Mouse (Mus musculus): ENCODE results near the gene Zfyve9.
A peak's percentile ranks its signal among the peaks of the same experiment; 100 is the strongest.
"Not testable (repeated sequence)": the region's sequence is repeated elsewhere in the genome, so short reads cannot be mapped to it uniquely, and the experiment has no call there.

Gene Zfyve9

DNA sequence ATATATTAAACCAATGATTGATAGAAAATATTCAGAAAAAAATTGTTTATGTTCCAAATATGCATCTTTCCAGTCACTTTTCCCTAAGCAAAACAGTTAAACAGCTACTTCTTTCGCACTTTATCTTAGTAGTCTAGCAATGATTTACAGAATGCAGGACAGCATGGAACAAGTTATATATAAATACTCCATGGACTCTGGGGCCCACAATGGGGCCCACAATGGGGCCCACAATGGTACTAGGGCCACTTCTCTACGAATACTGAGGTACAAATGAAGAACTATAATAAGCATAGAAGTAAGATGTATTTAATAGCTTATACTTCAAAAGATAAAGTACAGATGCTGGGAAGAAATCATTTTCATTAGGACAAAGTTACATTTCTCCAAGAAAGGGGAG, 56.5 kb downstream of the Zfyve9 start:
- no peak for DNase-seq (ENCODE audit: low spot score in 2 of 2)

DNA sequence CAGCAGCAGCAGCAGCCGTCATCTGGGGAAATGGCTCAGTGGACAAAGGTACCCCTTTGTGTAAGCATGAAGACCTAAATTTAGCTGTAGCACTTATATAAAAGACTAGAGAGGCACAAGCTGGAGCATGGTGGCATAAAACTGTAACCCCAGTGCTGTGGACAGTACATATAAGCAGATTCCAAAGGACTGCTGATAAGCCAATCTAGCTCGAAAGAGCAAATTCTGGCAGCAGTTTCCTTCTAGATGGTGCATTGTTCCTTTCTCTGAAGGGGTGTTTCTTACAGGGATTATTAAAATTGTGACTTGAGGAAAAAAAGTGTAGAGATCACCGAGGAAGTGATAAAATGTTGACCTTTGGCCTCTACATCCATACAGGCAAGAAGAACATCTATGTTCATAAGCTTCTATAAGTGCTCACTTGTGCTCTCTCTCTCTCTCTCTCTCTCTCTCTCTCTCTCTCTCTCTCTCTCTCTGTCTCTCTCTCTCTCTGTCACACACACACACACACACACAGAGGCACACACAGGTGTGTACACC, 59.3 kb downstream of the Zfyve9 start:
- no peak for DNase-seq (ENCODE audit: low spot score in 2 of 2)

DNA sequence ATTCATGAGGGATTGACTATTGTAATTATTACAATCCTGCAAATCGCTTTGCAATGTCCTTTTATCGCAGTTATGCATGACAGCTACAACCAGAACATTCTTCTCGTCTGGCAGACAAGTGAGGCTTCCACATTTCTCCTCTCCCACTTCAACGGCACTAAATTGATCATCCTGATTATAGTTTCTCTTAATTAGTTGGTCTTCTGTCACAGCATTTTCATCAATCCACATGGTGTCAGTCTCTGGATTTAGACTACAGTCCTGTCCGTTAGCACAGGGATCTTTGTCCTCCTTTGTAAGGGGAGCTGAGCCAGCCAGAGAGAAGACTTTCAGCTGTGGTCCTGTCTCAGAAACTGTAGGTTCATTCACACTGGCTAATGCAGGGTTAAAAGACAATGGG, 61.2 kb downstream of the Zfyve9 start, which contains the start of gene 3110021N24Rik:
Gene 3110021N24Rik, plus strand, starts transcription at position 301 of the 400 bp plus-strand sequence.
- DNase-seq (ENCODE audit: low spot score in 2 of 2): no peak

DNA sequence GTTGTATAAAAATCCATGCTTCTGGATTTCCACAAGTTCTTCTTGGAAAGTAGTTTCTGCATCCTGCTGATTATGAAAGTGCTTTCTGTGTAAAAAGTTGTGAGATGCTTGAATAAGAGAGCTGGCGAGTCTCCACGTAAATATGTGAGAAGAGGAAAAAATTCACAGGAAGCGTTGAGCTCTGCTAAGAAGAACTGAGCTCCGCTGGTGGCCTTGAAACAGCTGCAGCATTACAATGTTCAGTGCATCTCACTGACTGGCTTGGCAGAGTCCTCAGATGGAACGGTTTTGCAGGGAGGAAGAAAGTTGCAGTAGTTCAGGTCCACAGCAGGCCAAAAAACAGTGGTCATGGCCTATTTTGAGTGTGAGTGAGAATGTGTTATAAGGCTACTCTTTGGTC, 72.4 kb downstream of the Zfyve9 start:
- no peak for DNase-seq (ENCODE audit: low spot score in 2 of 2)

DNA sequence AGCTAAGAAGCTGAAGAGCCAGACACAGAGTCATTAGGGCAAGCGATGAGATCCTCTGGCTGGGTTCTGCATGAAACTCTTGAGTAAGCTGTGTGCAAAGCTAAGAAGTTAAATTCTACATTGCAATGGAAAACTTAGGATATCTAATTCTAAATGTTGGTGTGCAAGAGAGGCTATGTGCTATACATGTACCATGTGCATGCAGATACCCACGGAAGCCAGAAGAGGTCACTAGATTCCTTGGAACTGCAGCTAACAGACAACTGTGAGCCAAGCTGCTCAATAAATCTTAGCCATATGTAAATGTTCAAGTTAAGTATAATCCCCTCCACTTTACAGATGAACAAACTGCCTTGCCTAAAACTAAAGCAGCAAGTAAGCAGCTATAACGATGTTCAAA, 83.7 kb downstream of the Zfyve9 start:
- no peak for DNase-seq (ENCODE audit: low spot score in 2 of 2)

DNA sequence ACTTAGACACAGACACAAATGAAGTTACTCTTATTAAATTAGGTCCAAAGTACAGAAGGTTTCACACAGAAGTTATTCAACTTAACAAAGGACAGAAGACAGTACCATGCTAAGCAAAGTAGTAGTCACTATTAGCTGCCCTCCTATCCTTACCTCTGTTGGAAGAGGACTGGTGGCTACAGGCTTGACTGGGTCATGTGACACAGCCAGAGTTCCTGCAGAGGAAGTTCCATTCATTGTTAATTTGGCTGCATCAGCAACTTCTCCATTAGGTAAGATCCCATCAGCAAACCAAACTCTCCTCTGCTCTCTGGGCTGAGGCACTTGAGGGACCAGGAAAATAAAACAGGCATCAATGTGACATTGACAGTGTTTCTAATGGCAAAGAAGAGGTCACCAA, 89.1 kb downstream of the Zfyve9 start:
- DNase-seq (ENCODE audit: low spot score in 2 of 2): no peak

DNA sequence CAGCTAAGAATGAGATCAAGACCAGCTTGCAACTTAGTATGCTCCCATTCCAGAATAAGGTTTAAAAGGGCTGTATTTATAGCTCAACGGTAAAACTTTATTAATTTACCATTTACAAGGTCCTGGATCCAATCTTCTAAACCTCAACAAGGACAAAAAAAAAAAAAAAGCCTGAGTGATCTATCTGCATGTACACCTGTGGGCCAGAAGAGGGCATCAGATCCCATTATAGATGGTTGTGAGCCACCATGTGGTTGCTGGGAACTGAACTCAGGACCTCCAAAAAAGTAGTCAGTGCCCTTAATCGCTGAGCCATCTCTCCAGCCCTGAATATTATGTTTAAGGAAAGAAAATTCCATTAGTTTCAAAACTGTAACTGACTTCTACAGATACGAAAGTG, 90.1 kb downstream of the Zfyve9 start:
- no peak for DNase-seq (ENCODE audit: low spot score in 2 of 2)

DNA sequence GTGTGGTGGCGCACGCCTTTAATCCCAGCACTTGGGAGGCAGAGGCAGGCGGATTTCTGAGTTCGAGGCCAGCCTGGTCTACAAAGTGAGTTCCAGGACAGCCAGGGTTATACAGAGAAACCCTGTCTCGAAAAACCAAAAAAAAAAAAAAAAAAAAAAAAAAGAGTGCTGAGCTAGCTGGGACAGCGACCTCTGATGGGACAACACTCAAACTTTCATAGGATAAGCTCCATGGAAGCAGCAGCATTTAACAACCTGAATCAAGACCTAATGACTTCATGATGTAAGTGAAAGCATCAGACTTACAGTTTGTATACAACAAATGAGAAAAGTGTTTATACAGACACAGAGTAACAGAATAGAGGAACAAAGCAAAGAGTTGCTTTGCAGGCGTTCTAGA, 93.5 kb downstream of the Zfyve9 start:
- DNase-seq (ENCODE audit: low spot score in 2 of 2): not testable (repeated sequence)

DNA sequence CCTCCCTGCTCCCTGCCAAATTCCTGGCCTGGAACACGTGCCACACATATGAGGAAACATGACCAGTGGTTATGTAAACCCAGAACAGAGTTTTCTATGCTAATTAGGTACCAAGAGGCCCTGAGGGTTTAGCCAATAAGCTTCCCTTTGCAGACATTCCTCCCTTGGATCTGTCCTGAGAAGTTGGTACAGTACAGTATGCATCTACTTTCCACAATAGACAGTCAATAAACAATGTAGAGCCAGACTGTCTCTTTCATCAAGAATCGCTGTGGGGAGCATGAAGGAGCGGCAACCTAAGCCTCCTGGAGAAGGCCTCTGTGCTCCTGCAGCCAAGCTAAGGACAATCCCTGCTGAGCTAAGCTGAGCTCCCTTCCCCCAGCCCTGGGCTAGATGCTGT, 94.4 kb downstream of the Zfyve9 start:
- DNase-seq (ENCODE audit: low spot score in 2 of 2): no peak

DNA sequence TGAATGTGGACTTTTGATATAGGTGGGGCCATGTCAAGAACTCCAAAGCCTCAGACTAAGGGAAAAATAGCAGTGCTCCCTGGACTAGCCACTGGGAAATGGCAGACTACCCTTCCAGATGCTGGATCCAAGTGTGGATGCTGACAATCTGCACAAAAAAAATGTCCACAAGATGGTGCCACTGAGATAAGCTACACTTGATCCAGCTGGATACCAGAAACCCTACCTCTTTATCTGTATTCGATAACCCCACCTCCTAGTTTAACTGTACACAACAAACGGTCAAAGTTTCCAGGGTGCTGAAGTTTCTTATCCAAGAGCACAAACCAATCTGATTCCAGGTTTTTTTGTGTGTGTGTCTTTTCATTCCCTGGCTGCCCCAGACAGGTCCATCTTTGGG, 116.2 kb downstream of the Zfyve9 start:
- no peak for DNase-seq (ENCODE audit: low spot score in 2 of 2)

DNA sequence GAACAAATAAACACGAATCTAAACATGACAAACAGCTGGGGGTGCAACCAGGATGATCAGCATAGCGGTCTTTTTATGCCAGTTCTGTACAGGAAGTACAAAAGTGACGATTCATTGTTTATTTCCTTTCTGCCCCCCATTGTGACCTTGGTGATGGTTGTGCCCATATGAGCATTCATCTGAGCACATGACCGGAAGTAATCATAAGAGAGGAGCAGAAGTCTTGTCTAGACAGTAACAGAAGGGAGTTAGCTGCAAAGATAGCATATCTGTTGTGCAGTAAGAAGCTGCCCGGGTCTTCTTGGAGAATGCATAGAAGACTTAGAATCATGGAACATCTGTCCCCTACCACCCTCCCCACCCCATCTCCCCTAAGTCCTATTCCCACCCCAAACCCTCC, 141.8 kb downstream of the Zfyve9 start:
- DNase-seq (ENCODE audit: low spot score in 2 of 2): no peak

DNA sequence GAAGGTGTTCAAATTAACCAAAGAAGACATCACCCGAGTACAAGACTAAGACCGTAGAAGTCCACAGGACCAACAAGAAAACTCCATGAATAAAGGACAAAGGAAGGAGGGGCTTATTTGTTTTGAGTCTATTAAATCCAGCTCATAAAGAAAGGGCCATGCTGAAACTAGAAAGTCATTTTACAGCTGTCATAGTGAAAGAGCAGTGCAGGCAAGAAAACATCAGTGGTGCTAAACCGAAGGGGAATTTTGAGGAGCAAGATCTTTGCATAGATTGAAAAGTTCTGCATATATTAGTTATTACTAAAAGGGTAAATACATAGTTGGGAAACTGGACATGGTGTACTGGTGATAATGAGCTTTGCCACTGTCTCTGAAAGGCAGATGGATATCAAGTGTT, 142.9 kb downstream of the Zfyve9 start:
- no peak for DNase-seq (ENCODE audit: low spot score in 2 of 2)

DNA sequence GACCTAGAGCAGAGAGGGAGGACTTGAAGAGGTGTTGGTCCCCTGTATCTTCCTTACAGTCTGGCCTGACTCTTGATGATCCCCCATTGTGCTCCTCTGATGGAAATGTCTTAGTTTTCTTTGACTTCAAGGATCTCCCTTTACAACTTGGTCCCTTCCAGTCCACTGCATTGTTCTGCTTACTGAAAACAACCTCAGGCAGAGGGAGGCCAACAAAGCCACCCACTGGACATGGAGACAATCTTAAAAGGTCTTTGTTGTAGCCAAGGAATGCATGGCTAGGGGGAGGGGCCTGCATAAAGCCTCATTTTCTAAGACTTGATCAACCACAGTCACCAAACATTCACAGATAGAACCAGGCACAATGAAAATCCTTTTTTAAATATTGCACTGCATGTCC, 145.5 kb downstream of the Zfyve9 start:
- DNase-seq (ENCODE audit: low spot score in 2 of 2): no peak

DNA sequence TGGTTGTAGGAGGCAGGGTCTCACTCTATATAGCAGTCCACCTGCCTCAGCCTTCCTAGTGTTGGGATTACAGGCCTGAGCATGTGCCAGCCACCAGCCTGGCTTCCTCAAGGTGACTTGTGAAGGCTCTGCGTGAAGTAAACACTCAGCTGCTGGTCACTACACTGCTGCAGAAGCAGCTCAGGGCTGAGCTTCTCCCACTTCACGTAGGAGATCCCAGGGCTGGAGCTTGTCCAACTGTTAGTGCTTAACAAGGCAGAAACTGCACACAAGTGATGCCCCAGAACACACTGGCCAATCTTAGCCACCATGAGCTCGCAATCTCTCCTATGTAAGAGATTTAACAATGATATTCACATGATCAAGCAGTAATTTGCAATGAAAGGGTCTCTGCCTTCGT, 145.9 kb downstream of the Zfyve9 start:
- no peak for DNase-seq (ENCODE audit: low spot score in 2 of 2)

DNA sequence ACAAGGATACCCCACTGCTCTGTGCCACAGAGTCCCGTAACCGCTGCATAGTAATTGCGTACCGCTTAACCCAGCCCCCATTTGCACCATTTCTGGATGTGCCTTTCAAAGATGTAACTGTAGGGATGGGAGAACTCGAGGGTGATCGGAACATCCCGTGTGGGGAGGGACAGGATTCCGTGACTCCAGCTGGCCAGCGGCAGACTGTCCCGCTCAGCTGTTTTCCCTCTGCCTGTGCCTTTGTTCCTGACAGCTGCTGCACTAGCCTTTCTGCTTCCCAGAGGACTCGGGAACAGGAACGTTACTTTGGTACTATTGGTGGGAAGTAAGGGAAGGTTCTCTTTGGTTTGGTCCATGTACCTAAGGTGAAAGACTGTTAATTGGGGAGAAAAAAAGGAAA, 146.9 kb downstream of the Zfyve9 start:
- DNase-seq (ENCODE audit: low spot score in 2 of 2): no peak

DNA sequence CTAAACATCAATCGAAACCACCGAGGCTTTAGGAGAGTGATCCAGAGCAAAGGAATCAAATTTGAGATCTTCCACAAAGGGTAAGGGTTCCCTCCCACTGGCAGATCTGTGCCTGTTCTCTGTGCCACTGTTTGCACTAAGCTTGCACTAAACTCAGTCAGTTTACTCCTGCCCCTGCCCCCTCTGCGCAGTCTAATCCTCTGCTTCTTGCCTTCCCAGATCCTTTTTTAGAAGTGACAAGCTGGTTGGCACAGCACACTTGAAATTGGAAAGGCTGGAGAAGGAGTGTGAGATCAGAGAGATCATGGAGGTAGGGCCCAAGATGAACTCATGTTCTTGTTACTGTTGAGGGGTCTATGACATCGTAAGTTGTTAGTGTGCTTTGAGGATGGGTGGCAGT, 149.0 kb downstream of the Zfyve9 start:
- no peak for DNase-seq (ENCODE audit: low spot score in 2 of 2)

DNA sequence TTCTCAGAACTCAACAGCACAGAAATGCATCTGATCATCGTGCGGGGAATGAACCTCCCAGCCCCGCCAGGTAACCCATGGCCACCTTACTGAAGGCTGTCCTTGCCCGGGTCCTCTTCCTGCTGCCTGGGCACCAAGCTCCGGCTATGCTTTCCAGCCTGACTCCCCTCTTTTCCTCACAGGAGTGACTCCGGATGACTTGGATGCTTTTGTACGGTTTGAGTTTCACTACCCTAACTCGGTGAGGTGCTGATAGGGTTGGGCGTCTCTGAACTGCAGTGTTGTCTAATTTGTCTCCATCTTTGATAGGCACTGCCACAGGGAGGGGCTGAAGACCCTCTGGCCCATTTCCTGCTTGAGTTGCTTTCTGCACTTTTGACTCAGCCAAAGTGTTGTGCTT, 150.5 kb downstream of the Zfyve9 start:
- no peak for DNase-seq (ENCODE audit: low spot score in 2 of 2)

DNA sequence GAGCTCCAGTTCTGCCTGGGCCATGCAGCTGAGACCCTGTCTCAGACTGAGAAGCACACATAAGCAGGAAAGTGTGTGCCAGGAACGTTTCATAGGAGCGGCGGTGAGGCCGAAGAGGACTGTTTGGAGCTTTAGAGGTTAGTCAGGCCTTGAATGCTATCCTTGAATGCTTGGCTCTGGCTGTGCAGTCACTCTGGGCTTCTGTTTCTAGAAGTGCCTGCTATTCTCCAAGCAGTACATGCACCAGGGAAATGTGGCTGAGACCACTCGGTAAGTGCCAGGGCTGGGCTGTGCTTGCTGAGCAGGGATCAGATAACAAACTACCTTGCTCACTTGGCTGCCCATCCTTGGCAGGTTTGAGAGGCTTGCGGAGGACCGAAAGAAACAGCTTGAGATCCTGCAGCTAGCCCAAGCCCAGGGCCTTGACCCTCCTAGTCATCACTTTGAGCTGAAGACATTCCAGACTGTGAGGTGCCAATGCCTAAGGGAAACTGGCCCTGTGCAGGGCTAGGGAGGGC, 151.2 kb downstream of the Zfyve9 start:
- no peak for DNase-seq (ENCODE audit: low spot score in 2 of 2)

DNA sequence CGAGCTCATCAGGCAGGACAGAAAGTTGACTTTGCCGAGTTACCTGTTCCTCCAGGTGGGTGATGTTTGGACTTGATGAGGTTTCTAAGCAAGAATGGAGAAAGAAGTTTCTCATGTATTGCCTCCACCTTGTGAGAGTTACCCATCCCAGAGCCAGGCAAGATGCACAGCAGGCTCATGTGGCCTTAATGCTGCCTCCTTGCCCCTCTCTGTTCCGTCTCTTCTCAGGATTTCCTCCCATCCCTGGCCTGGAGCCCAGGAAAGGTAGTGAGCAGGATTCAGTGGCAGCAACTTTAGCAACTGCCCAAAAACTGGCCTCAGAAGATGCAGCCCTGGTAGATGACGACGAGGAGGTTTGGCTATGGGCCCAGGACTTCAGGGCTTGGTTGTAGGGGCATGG, 153.5 kb downstream of the Zfyve9 start:
- no peak for DNase-seq (ENCODE audit: low spot score in 2 of 2)

DNA sequence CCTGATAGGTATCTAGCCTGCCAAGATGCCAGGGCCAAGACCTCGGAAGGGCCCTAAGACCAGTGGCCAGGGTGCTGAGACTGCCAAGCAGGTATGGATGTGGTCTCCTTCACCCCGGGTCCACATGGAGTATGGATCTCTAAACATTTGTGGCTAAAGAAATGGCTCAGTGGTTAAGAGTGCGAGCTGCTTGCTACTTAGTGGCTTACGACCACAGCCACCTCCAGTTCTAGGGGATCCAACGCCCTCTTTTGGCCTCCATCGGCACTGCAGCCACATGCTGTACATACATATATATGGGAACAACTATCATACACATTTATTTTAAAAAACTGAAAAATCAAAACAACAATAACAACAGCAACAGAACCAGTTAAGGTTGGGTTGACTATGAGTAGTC, 159.1 kb downstream of the Zfyve9 start:
- no peak for DNase-seq (ENCODE audit: low spot score in 2 of 2)

DNA sequence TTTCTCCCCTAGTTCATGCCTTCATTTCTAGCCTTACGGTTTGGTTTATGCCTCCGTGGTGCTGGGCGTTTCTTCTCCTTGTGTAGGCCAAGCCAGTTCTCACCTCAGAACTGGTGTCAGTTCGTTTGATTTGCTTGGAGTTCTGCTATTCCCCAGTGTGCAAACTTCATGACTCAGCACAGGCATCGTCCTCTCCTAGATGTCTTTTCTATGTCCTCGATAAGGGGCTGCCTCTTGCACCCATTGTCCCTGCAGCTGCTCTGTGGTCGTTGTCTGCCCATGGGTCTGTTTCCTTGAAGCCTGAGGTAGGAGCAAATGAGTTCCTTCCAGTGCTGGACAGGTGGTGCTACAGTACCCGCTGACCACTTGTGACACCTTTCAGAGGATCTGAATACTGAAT, 160.1 kb downstream of the Zfyve9 start:
- DNase-seq (ENCODE audit: low spot score in 2 of 2): no peak

DNA sequence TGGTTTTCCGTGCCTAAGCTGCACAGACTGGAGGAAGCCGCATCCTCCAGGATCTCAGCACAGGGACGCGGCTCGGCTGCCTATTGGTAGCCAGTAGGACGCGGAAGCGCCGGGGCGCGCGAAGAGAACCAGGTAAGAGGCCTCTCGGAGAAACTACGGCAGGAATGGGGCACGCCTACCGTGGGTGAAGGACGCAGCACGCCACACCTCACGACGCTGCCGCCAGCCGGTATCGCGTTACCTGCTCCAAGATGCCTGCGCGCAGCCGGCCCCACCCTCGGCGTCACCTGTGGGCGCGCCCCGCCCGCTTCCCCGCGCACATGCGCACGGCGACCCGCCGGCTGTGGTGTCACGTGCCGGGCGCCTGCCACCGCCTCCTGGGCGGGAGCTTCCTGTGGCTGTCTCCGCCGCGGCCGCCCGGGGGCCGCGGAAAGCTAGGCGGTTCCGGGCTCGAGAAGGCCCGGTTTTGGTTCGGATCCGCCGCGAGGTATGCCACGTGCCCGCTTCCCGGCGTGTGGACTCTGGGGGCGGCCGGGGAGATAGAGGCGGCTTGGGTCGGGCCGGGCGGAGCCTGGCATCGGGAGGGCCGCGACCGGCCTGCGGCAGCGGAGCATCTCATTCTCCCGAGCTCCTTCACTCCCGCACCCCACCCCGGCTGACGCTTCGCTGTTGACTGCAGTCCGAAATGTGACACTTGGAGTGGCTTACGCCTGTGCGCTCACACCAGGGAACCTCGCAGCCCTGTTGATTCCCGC, 160.8 kb downstream of the Zfyve9 start, which contains the start of gene Cc2d1b:
Gene Cc2d1b, plus strand, starts transcription at position 354 of the 755 bp plus-strand sequence.
- peak; percentile 80 to 91 for DNase-seq (ENCODE audit: low spot score in 2 of 2)

DNA sequence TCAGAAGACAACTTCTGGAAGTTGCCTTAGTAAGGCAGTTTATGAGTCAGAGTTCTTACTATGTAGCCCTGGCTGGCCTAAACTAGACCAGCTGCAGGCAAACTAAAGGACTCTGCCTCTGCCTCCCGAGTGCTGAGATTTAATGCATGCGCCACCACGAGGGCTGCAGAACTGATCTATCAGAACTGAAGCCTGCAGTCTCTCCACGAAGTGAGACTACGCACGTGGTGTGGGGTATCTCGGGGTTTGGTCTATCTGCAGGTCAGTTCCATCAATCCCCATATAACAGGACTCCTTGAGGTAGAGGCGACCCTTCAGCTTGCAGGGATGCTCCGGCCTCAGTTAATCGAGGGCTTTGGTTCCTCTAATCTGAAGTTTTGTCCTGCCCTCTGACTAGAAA, 161.4 kb downstream of the Zfyve9 start:
- DNase-seq (ENCODE audit: low spot score in 2 of 2): no peak

DNA sequence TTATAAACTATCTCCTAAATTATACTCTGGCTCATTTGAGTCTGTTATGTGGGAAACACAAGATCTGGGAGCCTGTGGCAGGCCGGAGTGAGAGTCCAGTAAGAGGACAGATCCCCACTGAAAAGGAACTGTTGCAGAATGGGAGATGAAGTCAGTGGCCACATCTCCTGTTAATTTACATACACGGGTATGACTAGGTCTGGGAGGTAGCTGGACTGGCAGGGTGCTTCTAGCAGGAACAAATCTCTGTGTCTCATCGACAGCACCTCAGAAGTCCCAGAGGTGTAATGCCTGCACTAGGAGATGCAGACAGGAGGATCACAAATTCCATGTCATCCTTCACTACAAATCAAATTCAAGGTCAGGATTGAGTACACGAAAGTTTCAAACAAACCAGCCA, 162.0 kb downstream of the Zfyve9 start:
- DNase-seq (ENCODE audit: low spot score in 2 of 2): no peak

Measured in left cerebral cortex, adult 9 months (tissue).